12 mouse cellular contexts compared by ENCODE assay signal in genomic region chr4:137714020-137714624, GRCm38 (mm10). TPM values are rescaled to one million over a fixed set of nuclear protein-coding genes. Genes with fewer than 3 reads are reported as not detected.
DNase-seq lines count a peak whose midpoint lies in the region; ATAC-seq and TF ChIP-seq lines count a peak whose summit lies in the region.
"Had no signal": no experiment of that assay in that cellular context is flagged by ENCODE, and none has a peak within 500 bp of the region (broad histone marks: within the 10 kb centered on the region; RNA-seq: fewer than 3 reads in every experiment).

No protein-coding gene starts in this region.

- no peak for ATAC-seq in heart, postnatal 0 days (ENCODE audit: insufficient read depth, low read depth)
- peak; percentile 52; the same call in 1 of the 2 replicates for ATAC-seq in granulocyte monocyte progenitor cell, adult 5-6 weeks (replicated peaks; ENCODE audit: poor library complexity, severe bottlenecking)
- ATAC-seq in stomach, embryonic 15.5 days (ENCODE audit: insufficient read depth, low FRiP score, low read depth), result no peak
- ATAC-seq in kidney, embryonic 14.5 days (ENCODE audit: low FRiP score, low TSS enrichment), result no peak
- ATAC-seq: Patski had no signal

- peak; percentile 28 for DNase-seq in heart, postnatal 0 days (ENCODE audit: low spot score)
- DNase-seq in heart, adult 18-20 months, result no peak
- DNase-seq in thymus, adult 2 months, result no peak
- DNase-seq in thymus, adult 18-20 months, result no peak
- no peak for DNase-seq in heart, postnatal 4 days
- DNase-seq: cerebellum, adult 8-10 months; liver, embryonic 13.5 days had no signal

- H3K27me3 ChIP-seq in heart, postnatal 0 days (ENCODE audit: control insufficient read depth, insufficient read depth, low read length), result peaks cover 40% of the 10 kb centered on the region
- H3K27me3 ChIP-seq in thymus, adult 2 months (ENCODE audit: control insufficient read depth, insufficient read depth, low read length), result no peaks in the 10 kb centered on the region; the same call in 1 of the 2 replicates
- H3K27me3 ChIP-seq in stomach, embryonic 15.5 days (replicated peaks), result no peaks in the 10 kb centered on the region
- H3K27me3 ChIP-seq in kidney, embryonic 14.5 days (ENCODE audit: control insufficient read depth, insufficient read depth, low read length), result 0 out of 2 replicates have a peak, but pooled peaks cover 3% of the 10 kb centered on the region
- H3K27me3 ChIP-seq: hindbrain, embryonic 15.5 days; Patski had no signal

- H3K4me2 ChIP-seq in heart, postnatal 0 days (ENCODE audit: low read depth, low read length), result no peak overlapping the region
- no peak overlapping the region for H3K4me2 ChIP-seq in stomach, embryonic 15.5 days
- H3K4me2 ChIP-seq in kidney, embryonic 14.5 days (replicated peaks; ENCODE audit: low read depth, low read length), result no peak overlapping the region
- H3K4me2 ChIP-seq: hindbrain, embryonic 15.5 days; liver, embryonic 13.5 days had no signal

- H3K4me1 ChIP-seq in heart, postnatal 0 days (ENCODE audit: control insufficient read depth, insufficient read depth), result no peaks in the 10 kb centered on the region
- peaks cover 5% of the 10 kb centered on the region; the same call in 1 of the 2 replicates for H3K4me1 ChIP-seq in thymus, adult 2 months (replicated peaks; ENCODE audit: control insufficient read depth, insufficient read depth, low read length)
- peaks cover 39% of the 10 kb centered on the region for H3K4me1 ChIP-seq in stomach, embryonic 15.5 days
- peaks cover 4% of the 10 kb centered on the region for H3K4me1 ChIP-seq in kidney, embryonic 14.5 days (ENCODE audit: control insufficient read depth, insufficient read depth, low read length)

- H3K9ac ChIP-seq in heart, postnatal 0 days (replicated peaks; ENCODE audit: low read depth, low read length), result no peak overlapping the region
- H3K9ac ChIP-seq in stomach, embryonic 15.5 days, result no peak overlapping the region
- H3K9ac ChIP-seq in kidney, embryonic 14.5 days (ENCODE audit: low read depth, low read length), result no peak overlapping the region
- H3K9ac ChIP-seq: hindbrain, embryonic 15.5 days; liver, embryonic 13.5 days had no signal

- no peaks in the 10 kb centered on the region for H3K36me3 ChIP-seq in heart, postnatal 0 days (replicated peaks; ENCODE audit: control insufficient read depth, insufficient read depth, low read length)
- no peaks in the 10 kb centered on the region for H3K36me3 ChIP-seq in thymus, adult 2 months (ENCODE audit: control insufficient read depth, insufficient read depth, low read length)
- H3K36me3 ChIP-seq in stomach, embryonic 15.5 days, result no peaks in the 10 kb centered on the region
- no peaks in the 10 kb centered on the region for H3K36me3 ChIP-seq in kidney, embryonic 14.5 days (ENCODE audit: control insufficient read depth, insufficient read depth, low read length)
- H3K36me3 ChIP-seq: hindbrain, embryonic 15.5 days; liver, embryonic 13.5 days had no signal

- no peaks in the 10 kb centered on the region for H3K9me3 ChIP-seq in heart, postnatal 0 days (replicated peaks; ENCODE audit: control insufficient read depth, low read length)
- H3K9me3 ChIP-seq in stomach, embryonic 15.5 days, result no peaks in the 10 kb centered on the region
- no peaks in the 10 kb centered on the region for H3K9me3 ChIP-seq in kidney, embryonic 14.5 days (ENCODE audit: control insufficient read depth, low read length)
- H3K9me3 ChIP-seq: hindbrain, embryonic 15.5 days; liver, embryonic 13.5 days had no signal

- no peak for TF ChIP-seq POLR2A in thymus, adult 2 months (IDR thresholded peaks at IDR 0.05; ENCODE audit: control insufficient read depth, extremely low read depth, insufficient read depth, low read length, poor library complexity)

- H3K4me3 ChIP-seq in heart, postnatal 0 days (ENCODE audit: low read depth, low read length), result no peak overlapping the region
- no peak overlapping the region for H3K4me3 ChIP-seq in thymus, adult 2 months (ENCODE audit: control insufficient read depth, insufficient read depth, low read length)
- H3K4me3 ChIP-seq in stomach, embryonic 15.5 days (replicated peaks), result no peak overlapping the region
- no peak overlapping the region for H3K4me3 ChIP-seq in kidney, embryonic 14.5 days (ENCODE audit: low read length)
- H3K4me3 ChIP-seq: hindbrain, embryonic 15.5 days; liver, embryonic 13.5 days had no signal

- no peak for TF ChIP-seq EP300 in heart, postnatal 0 days (IDR thresholded peaks at IDR 0.05; ENCODE audit: low read depth)

- peak; percentile 22; the same call in 1 of the 2 replicates for TF ChIP-seq CTCF in heart, postnatal 0 days (IDR thresholded peaks at IDR 0.05; ENCODE audit: low read depth)
- peak; percentile 35; the same call in 1 of the 2 replicates for TF ChIP-seq CTCF in thymus, adult 2 months (IDR thresholded peaks at IDR 0.05; ENCODE audit: borderline replicate concordance, control insufficient read depth, extremely low read depth, insufficient read depth, low read length, poor library complexity)

- H3K27ac ChIP-seq in heart, postnatal 0 days (ENCODE audit: low read depth), result no peak overlapping the region
- H3K27ac ChIP-seq in thymus, adult 2 months (ENCODE audit: control insufficient read depth, insufficient read depth, low read length), result no peak overlapping the region
- H3K27ac ChIP-seq in stomach, embryonic 15.5 days, result peak overlapping the region; percentile 69; the same call in 1 of the 2 replicates
- no peak overlapping the region for H3K27ac ChIP-seq in kidney, embryonic 14.5 days (ENCODE audit: low read depth, low read length)
- H3K27ac ChIP-seq: hindbrain, embryonic 15.5 days; liver, embryonic 13.5 days had no signal

- 38% methylated on average over 8 of the region's 8 CpGs for WGBS in heart, postnatal 0 days
- 15% methylated on average over 8 of the region's 8 CpGs for WGBS in thymus, adult 2 months
- WGBS in stomach, embryonic 15.5 days, result 42% methylated on average over 8 of the region's 8 CpGs
- 16% methylated on average over 8 of the region's 8 CpGs for WGBS in kidney, embryonic 14.5 days

RNA-seq across cellular contexts. Expression of gene Rap1gap, which starts 49.6 kb away (rescaled TPM):
- 16.9 and 17.7 TPM in 2 replicates for total RNA-seq in heart, postnatal 0 days (2014; rRNA removed; ENCODE audit: low replicate concordance)
- 9.6 and 10.4 TPM in 2 replicates for polyA plus RNA-seq in heart, postnatal 0 days (2015; fragmentation: Nextera tagmentation; extraction: Ambion mirVana)
- total RNA-seq in heart, adult 18-20 months (2021), result 10 to 100 TPM; 14.2 to 14.8 TPM
- 23.5 and 26.1 TPM in 2 replicates for polyA plus RNA-seq in thymus, adult 2 months (2012; rRNA removed)
- total RNA-seq in granulocyte monocyte progenitor cell, adult 5-6 weeks (2014; fragmentation: Nextera tagmentation), result 0.80 and 4.3 TPM in 2 replicates
- 0.65 and 4.6 TPM in 2 replicates for total RNA-seq in granulocyte monocyte progenitor cell, adult 5-6 weeks (2017)
- polyA plus RNA-seq in stomach, embryonic 15.5 days (2015; fragmentation: Nextera tagmentation; extraction: Ambion mirVana), result 59.1 and 73.0 TPM in 2 replicates
- 10 to 100 TPM in 1 of 2 experiments, 1 to 10 TPM in 1; 6.9 to 14.3 TPM for total RNA-seq in heart, postnatal 4 days (2021)
- 6.6 and 10.3 TPM in 2 replicates for polyA plus RNA-seq in kidney, embryonic 14.5 days (2014; fragmentation: Nextera tagmentation; extraction: Ambion mirVana)
